Mouse (Mus musculus) small intestine, adult 2 months (tissue): ENCODE data around the gene Try4.

Experiments
- CTCF ChIP-seq: fragments of 200-500 bp; IDR thresholded peaks from 2 replicates; pipeline ENCODE4 v1.5.1; 2012; ENCODE audit warnings: low read depth, mild to moderate bottlenecking, control low read depth, inconsistent platforms, low read length, moderate library complexity, mixed read lengths; ENCODE audit not compliant: insufficient replicate concordance, insufficient read length; ENCODE audit errors: extremely low read depth
- POLR2A ChIP-seq: fragments of 200-500 bp; IDR thresholded peaks from 2 replicates; pipeline ENCODE4 v1.6.1; 2012; ENCODE audit warnings: low read depth, mild to moderate bottlenecking, control low read depth, inconsistent platforms, low read length, moderate library complexity

DNA sequence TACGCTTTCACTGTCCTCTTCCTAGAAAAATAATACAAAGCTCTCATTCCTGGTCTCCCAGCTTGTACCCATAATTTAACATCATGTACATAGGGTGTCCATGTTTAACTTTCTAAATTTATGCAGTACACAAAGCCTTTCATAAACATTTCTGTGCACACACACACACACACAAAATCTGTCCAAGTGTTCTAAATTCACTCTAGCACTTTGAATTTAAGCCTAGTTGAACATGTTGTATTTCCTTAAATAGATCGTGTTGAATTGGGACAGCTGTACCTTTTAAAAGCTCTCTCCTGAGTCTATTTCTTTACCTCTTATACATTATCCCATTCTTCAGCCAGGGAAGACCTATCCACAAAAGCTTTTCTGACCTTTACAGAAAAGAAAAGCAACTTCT is 45.6 kb upstream of the Try4 start:
- TF ChIP-seq CTCF (no peak), POLR2A (no peak)
